Mouse (Mus musculus): ENCODE measurements around the gene Eif4g3. TPM values are rescaled to one million over a fixed set of nuclear protein-coding genes. Genes with fewer than 3 reads are reported as not detected.

Gene Eif4g3
- polyA plus RNA-seq, 1 experiment = 251 TPM

DNA sequence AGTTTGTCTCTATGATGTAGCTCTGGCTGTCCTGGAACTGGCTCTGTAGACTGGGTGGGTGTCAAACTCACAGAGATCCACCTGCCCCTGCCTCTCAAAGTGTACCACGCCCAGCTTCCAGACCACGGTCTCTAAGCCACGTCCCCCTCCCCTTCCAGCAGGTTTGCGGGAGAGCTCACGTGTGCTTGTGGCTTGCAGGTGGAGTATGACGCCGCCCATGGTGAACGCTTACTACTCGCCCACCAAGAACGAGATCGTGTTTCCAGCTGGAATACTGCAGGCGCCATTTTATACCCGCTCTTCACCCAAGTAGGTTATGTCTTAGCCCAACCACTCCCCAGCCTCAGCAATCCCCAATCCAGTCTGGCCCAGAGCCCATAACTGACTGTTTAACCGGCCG is 36.6 kb upstream of the Eif4g3 start:
- Histone ChIP-seq H3K4me1 (ENCODE audit: control insufficient read depth, insufficient read depth, low read length) (peaks cover 3% of the 10 kb centered on the region; the same call in 1 of the 2 replicates), H3K27ac (ENCODE audit: control insufficient read depth, insufficient read depth, low read depth, low read length) (no peak overlapping the region), H3K4me3 (ENCODE audit: control insufficient read depth, low read depth, low read length) (no peak overlapping the region), H3K36me3 (ENCODE audit: control insufficient read depth, insufficient read depth, low read length) (no peaks in the 10 kb centered on the region), H3K27me3 (ENCODE audit: control insufficient read depth, insufficient read depth, low read length) (no peaks in the 10 kb centered on the region)
- no peak for TF ChIP-seq POLR2A (IDR thresholded peaks at IDR 0.05; ENCODE audit: control insufficient read depth, low read depth, low read length)
- TF ChIP-seq CTCF (IDR thresholded peaks at IDR 0.05; ENCODE audit: control insufficient read depth, insufficient read depth, insufficient replicate concordance, low read depth, low read length) = no peak

DNA sequence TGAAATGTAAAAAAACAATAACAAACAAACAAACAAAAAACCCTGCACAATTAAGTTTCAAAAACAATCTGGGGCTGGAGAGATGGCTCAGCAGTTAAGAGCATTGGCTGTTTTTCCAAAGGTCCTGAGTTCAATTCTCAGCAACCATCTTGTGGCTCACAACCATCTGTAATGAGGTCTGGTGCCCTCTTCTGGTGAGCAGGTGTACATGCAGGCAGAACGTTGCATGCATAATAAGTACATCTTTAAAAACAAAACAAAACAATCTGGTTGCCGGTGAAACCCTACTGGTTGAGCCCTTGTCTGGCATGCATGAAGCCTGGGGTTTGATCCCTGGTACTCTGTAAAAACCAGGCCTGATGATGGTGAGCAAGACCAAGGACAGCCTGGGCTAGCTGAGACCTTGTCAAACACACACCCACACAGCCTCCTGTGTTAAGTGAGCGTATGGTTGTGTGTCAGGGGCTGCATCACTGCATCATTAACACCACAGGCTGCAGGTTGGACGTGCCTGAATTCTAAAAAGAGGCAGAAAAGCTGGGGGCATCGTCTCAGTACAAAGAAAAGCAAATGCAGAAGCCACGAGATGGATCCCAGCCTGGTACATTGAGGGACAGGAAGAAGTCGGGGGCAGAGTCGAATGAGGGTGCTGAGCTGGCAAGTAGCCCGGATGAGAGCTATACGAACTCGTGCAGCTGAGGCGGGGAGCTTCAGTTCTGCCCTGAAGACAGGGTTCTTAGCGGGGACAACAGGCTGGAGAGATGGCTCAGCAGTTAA is 32.7 kb upstream of the Eif4g3 start:
- H3K27me3 ChIP-seq (ENCODE audit: control insufficient read depth, insufficient read depth, low read length) = no peaks in the 10 kb centered on the region
- TF ChIP-seq CTCF (IDR thresholded peaks at IDR 0.05; ENCODE audit: control insufficient read depth, insufficient read depth, insufficient replicate concordance, low read depth, low read length) (no peak), POLR2A (IDR thresholded peaks at IDR 0.05; ENCODE audit: control insufficient read depth, low read depth, low read length) (no peak)
- H3K4me3 ChIP-seq (ENCODE audit: control insufficient read depth, low read depth, low read length) = no peak overlapping the region
- no peak overlapping the region for H3K27ac ChIP-seq (ENCODE audit: control insufficient read depth, insufficient read depth, low read depth, low read length)
- H3K4me1 ChIP-seq (ENCODE audit: control insufficient read depth, insufficient read depth, low read length) = no peaks in the 10 kb centered on the region
- no peaks in the 10 kb centered on the region for H3K36me3 ChIP-seq (ENCODE audit: control insufficient read depth, insufficient read depth, low read length)

DNA sequence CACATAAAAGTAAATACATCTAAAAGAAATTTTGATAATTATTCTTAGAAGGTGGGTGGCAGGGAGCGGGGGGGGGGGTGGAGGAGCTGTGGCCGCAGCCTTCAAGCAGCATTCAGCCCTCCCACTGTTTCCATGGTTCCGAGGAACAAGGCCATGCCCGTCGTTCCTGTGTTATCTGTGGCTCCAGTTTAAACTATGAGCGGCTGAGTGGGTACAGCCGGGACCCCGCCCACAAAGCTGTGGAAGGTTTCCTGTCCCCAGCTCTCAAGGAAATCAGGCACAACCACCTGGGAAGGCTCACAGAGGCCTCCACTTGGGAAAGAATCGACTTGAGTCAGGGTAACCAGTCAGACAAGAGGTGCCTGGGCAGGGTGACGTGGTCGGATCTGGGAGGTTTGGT is 32.1 kb upstream of the Eif4g3 start:
- TF ChIP-seq CTCF (IDR thresholded peaks at IDR 0.05; ENCODE audit: control insufficient read depth, insufficient read depth, insufficient replicate concordance, low read depth, low read length) = no peak
- Histone ChIP-seq H3K4me3 (ENCODE audit: control insufficient read depth, low read depth, low read length) (no peak overlapping the region), H3K27ac (ENCODE audit: control insufficient read depth, insufficient read depth, low read depth, low read length) (no peak overlapping the region)

DNA sequence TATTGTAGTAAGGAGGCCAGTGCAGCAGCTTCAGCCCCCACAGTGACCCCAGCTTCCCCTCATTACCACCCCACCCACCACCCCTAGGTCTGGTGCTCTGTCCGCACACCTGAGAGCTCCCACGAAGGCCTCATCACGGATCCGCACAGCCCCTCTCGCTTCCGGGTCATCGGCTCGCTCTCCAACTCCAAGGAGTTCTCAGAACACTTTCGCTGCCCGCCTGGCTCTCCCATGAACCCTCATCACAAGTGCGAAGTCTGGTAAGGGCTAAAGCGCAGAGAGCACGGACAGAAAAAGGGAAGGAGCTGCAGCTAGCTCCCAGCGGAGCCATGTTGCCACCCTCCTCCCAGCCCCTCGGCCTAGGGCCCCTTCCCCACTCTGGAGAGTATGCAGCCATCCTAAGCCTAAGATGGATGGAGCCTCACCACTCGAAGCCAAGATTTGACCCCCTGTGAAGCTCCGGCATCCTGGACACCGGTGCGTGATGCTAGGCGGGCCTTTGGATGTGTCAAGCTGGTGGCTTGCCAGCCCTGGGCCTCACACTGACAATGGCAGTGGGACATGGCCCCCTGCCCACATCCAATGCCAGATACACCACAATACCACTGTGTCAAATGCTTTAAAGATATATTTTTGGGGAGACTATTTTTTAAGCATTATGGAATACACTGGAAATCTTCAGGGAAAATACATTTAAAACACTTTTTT is 30.0 kb upstream of the Eif4g3 start:
- H3K27me3 ChIP-seq (ENCODE audit: control insufficient read depth, insufficient read depth, low read length) = no peaks in the 10 kb centered on the region
- no peaks in the 10 kb centered on the region for H3K36me3 ChIP-seq (ENCODE audit: control insufficient read depth, insufficient read depth, low read length)
- H3K4me3 ChIP-seq (ENCODE audit: control insufficient read depth, low read depth, low read length) = no peak overlapping the region
- no peak overlapping the region for H3K27ac ChIP-seq (ENCODE audit: control insufficient read depth, insufficient read depth, low read depth, low read length)
- TF ChIP-seq POLR2A (IDR thresholded peaks at IDR 0.05; ENCODE audit: control insufficient read depth, low read depth, low read length) (no peak), CTCF (IDR thresholded peaks at IDR 0.05; ENCODE audit: control insufficient read depth, insufficient read depth, insufficient replicate concordance, low read depth, low read length) (no peak)
- H3K4me1 ChIP-seq (ENCODE audit: control insufficient read depth, insufficient read depth, low read length) = no peaks in the 10 kb centered on the region

More for the DNA sequence above, 32.1 kb upstream of the Eif4g3 start:
- no peaks in the 10 kb centered on the region for H3K27me3 ChIP-seq (ENCODE audit: control insufficient read depth, insufficient read depth, low read length)
- no peaks in the 10 kb centered on the region for H3K4me1 ChIP-seq (ENCODE audit: control insufficient read depth, insufficient read depth, low read length)
- H3K36me3 ChIP-seq (ENCODE audit: control insufficient read depth, insufficient read depth, low read length) = no peaks in the 10 kb centered on the region

DNA sequence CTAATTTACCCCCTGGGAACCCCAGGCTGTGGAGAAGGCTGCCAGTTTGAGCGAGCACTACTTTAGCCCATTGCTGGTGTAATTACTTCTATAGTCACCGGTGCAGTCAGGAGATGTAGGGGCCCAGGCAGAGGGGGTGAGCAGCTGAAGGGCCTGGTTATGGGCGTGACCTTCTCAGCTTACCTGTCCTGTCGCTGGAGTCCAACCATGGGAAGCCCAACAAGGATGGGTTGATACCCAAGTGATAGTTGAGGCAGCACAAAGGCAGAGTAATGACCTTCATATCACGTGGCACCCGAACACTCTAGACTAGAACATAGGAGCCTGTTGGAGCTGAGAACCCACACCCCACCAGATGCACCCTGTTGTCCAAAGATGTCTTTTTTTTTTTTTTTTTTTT is 29.4 kb upstream of the Eif4g3 start:
- TF ChIP-seq CTCF (IDR thresholded peaks at IDR 0.05; ENCODE audit: control insufficient read depth, insufficient read depth, insufficient replicate concordance, low read depth, low read length) (no peak), POLR2A (IDR thresholded peaks at IDR 0.05; ENCODE audit: control insufficient read depth, low read depth, low read length) (no peak)
- no peak overlapping the region for H3K4me3 ChIP-seq (ENCODE audit: control insufficient read depth, low read depth, low read length)
- no peaks in the 10 kb centered on the region for H3K36me3 ChIP-seq (ENCODE audit: control insufficient read depth, insufficient read depth, low read length)
- no peak overlapping the region for H3K27ac ChIP-seq (ENCODE audit: control insufficient read depth, insufficient read depth, low read depth, low read length)
- H3K4me1 ChIP-seq (ENCODE audit: control insufficient read depth, insufficient read depth, low read length) = no peaks in the 10 kb centered on the region
- no peaks in the 10 kb centered on the region for H3K27me3 ChIP-seq (ENCODE audit: control insufficient read depth, insufficient read depth, low read length)

DNA sequence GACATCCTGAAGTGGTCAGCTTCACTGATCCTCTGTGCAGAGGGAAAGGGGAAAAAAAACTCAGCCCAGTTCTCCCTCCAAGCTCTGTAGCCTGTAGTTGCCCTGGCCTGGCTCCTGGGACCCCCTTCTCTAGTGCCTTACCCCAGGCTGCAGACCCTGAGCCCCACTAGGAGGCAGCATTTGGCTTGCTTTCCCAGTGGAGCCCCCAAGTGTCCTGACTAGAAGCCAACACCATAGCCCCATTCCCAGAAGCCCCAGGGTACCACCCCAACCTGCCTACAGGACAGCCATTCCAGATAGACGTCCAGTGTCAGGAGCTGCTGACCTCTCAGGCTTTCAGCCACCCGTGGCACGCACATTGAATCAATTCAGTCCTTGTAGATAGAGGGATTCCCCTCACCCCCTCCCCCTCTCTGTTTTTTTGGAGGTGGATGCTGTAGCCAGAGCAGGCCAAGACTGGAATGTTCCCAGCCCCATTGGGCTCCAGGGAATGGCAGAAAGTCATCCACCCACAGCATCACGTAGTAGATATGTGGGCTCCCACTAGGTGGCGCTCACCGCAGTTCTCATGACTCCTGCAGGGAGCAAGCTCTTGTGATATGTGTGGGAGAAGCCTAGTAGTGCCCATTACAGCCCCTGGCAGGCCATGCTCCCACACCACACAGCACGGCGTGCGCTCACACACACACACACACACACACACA is 28.8 kb upstream of the Eif4g3 start:
- Histone ChIP-seq H3K4me3 (ENCODE audit: control insufficient read depth, low read depth, low read length) (no peak overlapping the region), H3K4me1 (ENCODE audit: control insufficient read depth, insufficient read depth, low read length) (no peaks in the 10 kb centered on the region), H3K36me3 (ENCODE audit: control insufficient read depth, insufficient read depth, low read length) (no peaks in the 10 kb centered on the region), H3K27ac (ENCODE audit: control insufficient read depth, insufficient read depth, low read depth, low read length) (no peak overlapping the region), H3K27me3 (ENCODE audit: control insufficient read depth, insufficient read depth, low read length) (no peaks in the 10 kb centered on the region)
- TF ChIP-seq POLR2A (IDR thresholded peaks at IDR 0.05; ENCODE audit: control insufficient read depth, low read depth, low read length) = no peak
- peak; percentile 75; the same call in 1 of the 2 replicates for TF ChIP-seq CTCF (IDR thresholded peaks at IDR 0.05; ENCODE audit: control insufficient read depth, insufficient read depth, insufficient replicate concordance, low read depth, low read length)

DNA sequence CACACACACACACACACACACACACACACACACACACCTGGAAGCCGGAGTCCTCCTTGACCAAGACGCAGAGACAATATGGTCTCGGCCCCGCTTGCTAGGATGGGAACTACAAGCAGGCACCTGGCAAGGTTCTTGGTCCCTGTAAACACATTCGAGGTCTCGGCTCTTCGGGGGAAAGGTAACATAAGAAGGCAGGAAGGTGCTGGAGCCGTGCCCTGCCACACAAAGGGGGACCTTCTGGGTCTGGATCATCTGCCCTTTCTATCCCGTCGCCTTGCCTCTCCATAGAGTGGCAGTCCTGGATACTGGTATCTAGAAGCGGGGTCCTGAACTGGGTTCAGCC is 28.3 kb upstream of the Eif4g3 start:
- Histone ChIP-seq H3K4me3 (ENCODE audit: control insufficient read depth, low read depth, low read length) (no peak overlapping the region), H3K27me3 (ENCODE audit: control insufficient read depth, insufficient read depth, low read length) (no peaks in the 10 kb centered on the region), H3K27ac (ENCODE audit: control insufficient read depth, insufficient read depth, low read depth, low read length) (no peak overlapping the region), H3K4me1 (ENCODE audit: control insufficient read depth, insufficient read depth, low read length) (no peaks in the 10 kb centered on the region), H3K36me3 (ENCODE audit: control insufficient read depth, insufficient read depth, low read length) (no peaks in the 10 kb centered on the region)
- TF ChIP-seq POLR2A (IDR thresholded peaks at IDR 0.05; ENCODE audit: control insufficient read depth, low read depth, low read length) (no peak), CTCF (IDR thresholded peaks at IDR 0.05; ENCODE audit: control insufficient read depth, insufficient read depth, insufficient replicate concordance, low read depth, low read length) (no peak)
